Mouse (Mus musculus): ENCODE data around the gene Gm9040. TPM values are rescaled to one million over a fixed set of nuclear protein-coding genes. Genes with fewer than 3 reads are reported as not detected.
"Not testable (repeated sequence)": the region's sequence is repeated elsewhere in the genome, so short reads cannot be mapped to it uniquely, and the experiment has no call there.

The Gm9040 gene
- not detected for total RNA-seq (2021)
- long read RNA-seq, experiment 1 = 0 reads
- long read RNA-seq, experiment 2 = 0 reads

DNA sequence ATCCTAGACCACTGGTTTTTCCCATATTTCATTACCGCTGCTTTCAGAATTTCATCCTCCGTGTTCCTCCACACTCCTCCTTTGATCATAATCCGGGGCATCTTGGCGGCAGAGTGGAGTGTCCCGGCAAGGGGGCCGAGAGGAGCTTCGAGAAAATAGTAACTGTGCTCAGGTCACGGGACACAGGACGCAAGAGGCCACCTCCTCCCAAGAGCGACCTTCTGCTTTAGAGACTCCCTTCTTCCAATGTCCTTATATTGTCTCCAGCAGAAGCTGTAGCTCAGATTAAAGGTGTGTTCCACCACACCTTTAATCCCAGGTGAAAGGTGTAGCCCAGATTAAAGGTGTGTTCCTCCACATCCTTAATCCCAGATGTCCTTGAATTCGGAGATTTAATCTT, at the start of gene Gm9040:
TSS of gene Gm9040 (minus strand) at position 101 of the 400 bp plus-strand sequence.
- intact Hi-C loops (cut with DNase I); DNase-seq: not testable (repeated sequence)

DNA sequence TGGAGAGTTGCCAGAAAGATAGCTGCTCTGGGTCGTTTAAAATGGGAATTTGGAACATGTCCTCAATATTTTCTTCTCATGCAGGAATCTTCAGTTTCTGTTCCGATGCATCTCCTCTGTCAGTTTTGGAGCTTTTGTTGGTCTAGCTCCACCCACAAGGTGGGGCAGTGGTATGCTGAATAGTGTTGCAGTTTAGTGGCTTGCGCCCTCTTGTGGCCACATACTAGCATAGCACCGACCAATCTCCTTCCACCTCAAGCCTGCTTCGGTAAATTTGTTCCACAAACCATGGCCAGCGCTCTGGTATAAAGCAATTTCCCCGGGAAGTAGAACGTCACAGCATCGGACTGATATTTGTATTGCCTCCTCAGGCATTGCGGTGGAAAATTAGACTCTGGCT, 43.7 kb upstream of the Gm9040 start:
- intact Hi-C loops (cut with DNase I) = no loop called here
- peak; percentile 60 to 63 for DNase-seq

DNA sequence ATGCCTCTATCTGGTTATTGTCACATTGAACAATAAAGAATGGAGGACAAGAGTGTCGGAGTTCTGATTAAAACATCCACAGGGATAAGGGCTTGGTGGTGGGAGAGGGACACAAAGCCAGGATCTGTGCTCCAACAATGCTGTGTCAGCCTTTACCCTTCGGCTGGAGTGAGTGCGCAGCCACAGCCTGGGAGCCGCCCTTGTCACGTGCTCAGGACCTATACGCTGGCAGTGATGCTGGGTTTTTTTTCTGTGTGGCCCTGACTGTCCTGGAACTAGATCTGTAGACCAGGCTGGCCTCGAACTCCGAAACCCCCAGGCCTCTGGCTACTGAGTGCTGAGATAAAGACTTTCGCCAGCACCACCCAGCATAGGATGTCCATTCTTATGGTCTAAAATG, 42.7 kb upstream of the Gm9040 start:
- DNase-seq = no peak
- intact Hi-C loops (cut with DNase I) = no loop called here

DNA sequence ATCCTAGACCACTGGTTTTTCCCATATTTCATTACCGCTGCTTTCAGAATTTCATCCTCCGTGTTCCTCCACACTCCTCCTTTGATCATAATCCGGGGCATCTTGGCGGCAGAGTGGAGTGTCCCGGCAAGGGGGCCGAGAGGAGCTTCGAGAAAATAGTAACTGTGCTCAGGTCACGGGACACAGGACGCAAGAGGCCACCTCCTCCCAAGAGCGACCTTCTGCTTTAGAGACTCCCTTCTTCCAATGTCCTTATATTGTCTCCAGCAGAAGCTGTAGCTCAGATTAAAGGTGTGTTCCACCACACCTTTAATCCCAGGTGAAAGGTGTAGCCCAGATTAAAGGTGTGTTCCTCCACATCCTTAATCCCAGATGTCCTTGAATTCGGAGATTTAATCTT, 27.2 kb upstream of the Gm9040 start, which contains the start of gene Gm9049:
TSS of gene Gm9049 (minus strand) at position 101 of the 400 bp plus-strand sequence.
- intact Hi-C loops (cut with DNase I); DNase-seq: not testable (repeated sequence)

DNA sequence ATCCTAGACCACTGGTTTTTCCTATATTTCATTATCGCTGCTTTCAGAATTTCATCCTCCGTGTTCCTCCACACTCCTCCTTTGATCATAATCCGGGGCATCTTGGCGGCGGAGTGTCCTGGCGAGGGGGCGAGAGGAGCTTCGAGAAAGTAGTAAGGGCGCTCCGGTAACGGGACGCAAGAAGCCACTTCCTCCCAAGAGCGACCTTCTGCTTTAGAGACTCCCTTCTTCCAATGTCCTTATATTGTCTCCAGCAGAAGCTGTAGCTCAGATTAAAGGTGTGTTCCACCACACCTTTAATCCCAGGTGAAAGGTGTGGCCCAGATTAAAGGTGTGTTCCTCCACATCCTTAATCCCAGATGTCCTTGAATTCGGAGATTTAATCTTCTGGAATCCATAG, 21.8 kb upstream of the Gm9040 start, which contains the start of gene Gm9048:
TSS of gene Gm9048 (minus strand) at position 101 of the 400 bp plus-strand sequence.
- DNase-seq; intact Hi-C loops (cut with DNase I): not testable (repeated sequence)

DNA sequence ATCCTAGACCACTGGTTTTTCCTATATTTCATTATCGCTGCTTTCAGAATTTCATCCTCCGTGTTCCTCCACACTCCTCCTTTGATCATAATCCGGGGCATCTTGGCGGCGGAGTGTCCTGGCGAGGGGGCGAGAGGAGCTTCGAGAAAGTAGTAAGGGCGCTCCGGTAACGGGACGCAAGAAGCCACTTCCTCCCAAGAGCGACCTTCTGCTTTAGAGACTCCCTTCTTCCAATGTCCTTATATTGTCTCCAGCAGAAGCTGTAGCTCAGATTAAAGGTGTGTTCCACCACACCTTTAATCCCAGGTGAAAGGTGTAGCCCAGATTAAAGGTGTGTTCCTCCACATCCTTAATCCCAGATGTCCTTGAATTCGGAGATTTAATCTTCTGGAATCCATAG, 16.4 kb upstream of the Gm9040 start, which contains the start of gene Gm9046:
TSS of gene Gm9046 (minus strand) at position 101 of the 400 bp plus-strand sequence.
- DNase-seq; intact Hi-C loops (cut with DNase I): not testable (repeated sequence)

DNA sequence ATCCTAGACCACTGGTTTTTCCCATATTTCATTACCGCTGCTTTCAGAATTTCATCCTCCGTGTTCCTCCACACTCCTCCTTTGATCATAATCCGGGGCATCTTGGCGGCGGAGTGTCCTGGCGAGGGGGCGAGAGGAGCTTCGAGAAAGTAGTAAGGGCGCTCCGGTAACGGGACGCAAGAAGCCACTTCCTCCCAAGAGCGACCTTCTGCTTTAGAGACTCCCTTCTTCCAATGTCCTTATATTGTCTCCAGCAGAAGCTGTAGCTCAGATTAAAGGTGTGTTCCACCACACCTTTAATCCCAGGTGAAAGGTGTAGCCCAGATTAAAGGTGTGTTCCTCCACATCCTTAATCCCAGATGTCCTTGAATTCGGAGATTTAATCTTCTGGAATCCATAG, 11.0 kb upstream of the Gm9040 start, which contains the start of gene Gm9045:
TSS of gene Gm9045 (minus strand) at position 101 of the 400 bp plus-strand sequence.
- DNase-seq; intact Hi-C loops (cut with DNase I): not testable (repeated sequence)

DNA sequence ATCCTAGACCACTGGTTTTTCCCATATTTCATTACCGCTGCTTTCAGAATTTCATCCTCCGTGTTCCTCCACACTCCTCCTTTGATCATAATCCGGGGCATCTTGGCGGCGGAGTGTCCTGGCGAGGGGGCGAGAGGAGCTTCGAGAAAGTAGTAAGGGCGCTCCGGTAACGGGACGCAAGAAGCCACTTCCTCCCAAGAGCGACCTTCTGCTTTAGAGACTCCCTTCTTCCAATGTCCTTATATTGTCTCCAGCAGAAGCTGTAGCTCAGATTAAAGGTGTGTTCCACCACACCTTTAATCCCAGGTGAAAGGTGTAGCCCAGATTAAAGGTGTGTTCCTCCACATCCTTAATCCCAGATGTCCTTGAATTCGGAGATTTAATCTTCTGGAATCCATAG, 5.5 kb upstream of the Gm9040 start, which contains the start of gene Gm9044:
TSS of gene Gm9044 (minus strand) at position 101 of the 400 bp plus-strand sequence.
- DNase-seq; intact Hi-C loops (cut with DNase I): not testable (repeated sequence)

DNA sequence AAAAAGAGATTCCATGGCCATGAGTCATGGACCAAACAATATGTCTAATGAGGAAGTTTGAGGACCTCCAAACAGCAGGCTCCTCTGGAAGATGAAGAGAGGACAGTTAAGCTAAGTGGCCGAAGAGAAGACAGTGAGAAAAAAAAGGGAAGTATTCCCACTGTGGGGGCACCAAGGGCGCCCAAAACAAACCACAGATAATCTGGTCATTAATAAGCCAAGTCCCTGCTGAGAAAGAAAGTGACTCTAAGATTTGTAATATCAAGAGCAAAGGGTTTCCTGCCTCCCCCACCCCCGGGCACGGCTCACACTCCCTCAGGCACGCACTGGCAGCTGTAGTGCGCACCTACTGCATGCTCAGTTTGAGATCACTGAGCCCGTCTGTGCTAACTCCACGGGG, 7.7 kb downstream of the Gm9040 start:
- intact Hi-C loops (cut with DNase I) = no loop called here
- no peak for DNase-seq

DNA sequence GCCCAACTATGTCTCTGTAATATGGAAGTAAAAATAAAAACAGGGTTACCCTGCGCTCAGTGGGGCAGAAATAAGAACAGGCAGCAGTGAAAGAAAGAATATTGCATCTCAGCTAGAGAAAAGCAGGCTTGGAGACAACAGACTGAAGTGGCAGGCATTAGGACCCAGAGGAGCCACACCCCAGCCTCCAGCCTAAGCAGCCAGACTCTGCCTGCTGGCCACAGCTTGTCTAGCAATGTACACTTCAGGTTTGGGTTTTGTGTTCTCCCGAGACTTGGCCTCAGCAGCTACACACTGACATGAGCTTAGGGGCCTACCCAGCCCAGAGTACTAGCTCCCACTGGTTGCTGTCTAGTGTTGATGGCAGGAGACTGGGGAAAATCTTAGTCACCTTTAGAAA, 24.6 kb downstream of the Gm9040 start:
- intact Hi-C loops (cut with DNase I); DNase-seq: not testable (repeated sequence)

DNA sequence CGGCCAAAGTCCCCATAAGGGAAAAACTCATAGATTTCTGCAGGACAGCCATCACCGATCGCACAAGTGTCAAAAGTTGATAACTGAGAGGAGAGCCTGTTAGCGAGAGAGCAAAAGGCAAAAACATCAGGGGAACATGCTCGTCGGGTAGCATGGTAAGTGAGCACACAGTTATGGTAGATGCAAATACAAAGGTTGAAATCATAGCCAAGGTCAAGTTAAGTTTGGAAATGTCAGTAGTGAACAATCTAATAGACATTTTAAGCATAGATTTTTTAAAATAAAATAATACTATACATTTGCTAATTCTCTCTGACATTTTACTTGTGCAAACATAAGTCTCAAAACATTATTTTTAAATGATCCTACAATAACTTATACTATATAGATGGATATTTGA, 31.8 kb downstream of the Gm9040 start, which contains the start of gene Iltifb:
TSS of gene Iltifb (minus strand) at position 101 of the 400 bp plus-strand sequence.
- no peak for DNase-seq
- intact Hi-C loops (cut with DNase I) = no loop called here

DNA sequence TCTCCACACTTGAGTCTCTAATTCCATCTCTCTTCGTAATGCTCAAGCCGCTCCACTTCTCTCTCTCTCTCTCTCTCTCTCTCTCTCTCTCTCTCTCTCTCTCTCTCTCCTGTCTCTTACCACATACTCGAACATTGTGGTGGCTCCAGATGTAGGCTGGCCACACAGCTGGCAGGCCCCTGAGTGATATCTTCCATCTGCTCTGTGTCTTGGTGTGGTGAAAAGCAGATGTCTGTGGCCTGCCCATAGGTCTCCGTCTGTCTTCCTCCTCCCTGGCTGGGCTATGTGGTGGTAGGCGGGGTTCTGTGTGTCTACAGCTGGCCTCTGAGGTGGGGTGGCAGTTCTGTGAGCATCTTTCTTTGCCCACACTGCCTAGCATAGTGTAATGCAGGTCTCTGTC, 43.8 kb downstream of the Gm9040 start:
- DNase-seq; intact Hi-C loops (cut with DNase I): not testable (repeated sequence)

DNA sequence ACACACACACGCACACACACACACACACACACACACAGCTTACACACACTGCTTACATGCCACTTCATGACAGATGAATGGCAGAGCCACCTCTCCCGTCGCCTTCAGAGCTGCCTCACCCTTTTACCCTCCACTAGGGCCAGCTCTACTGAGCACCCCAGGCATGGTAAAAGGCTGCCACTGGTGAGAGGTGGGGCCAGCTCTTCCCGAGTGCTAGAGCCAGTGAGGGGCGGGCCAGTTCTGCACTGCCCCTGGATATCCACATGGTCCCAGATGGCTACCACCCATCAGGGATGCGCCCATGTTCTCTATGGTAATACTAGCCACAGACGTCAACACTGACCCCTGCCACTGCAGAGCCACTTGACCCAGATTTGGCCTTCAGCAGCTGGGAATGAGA, 44.2 kb downstream of the Gm9040 start:
- intact Hi-C loops (cut with DNase I); DNase-seq: not testable (repeated sequence)

DNA sequence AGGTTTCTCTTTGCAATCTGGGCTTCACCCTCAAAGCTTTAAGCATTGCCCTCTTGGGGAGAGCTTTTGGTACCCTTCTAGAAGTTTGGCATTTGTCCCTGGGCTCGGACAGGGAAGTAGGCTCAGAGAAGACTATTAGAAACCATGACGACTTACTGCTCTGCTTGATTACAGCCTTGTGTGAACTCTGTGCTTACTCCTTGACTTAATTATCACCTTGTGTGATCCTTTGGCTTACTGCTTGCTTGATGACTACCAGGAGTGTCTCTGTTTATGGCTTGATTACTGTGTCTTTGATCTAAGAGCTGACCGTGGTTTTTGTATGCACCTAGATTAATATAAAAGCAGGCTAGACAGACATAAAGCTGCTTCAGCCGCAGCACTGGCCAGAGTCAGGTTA, 48.7 kb downstream of the Gm9040 start:
- intact Hi-C loops (cut with DNase I); DNase-seq: not testable (repeated sequence)

Other genes with a start within 250 kb of the Gm9040 start
- gene Mdm1, start 185.2 kb downstream of the Gm9040 start, total RNA-seq (2021) = 1 to 10 TPM; 1.9 to 3.0 TPM
- gene Il22, start 122.0 kb downstream of the Gm9040 start, total RNA-seq (2021) = not detected
- gene Gm32717, start 86.2 kb downstream of the Gm9040 start, total RNA-seq (2021) = under 1 TPM; 0.47 to 0.48 TPM
- under 1 TPM; 0.47 to 0.48 TPM for gene Gm32802, start 68.3 kb downstream of the Gm9040 start, total RNA-seq (2021)
- gene Iltifb, start 31.9 kb downstream of the Gm9040 start, total RNA-seq (2021) = not detected
- gene Gm9044, start 5.4 kb upstream of the Gm9040 start, total RNA-seq (2021) = not detected
- not detected for gene Gm9045, start 10.9 kb upstream of the Gm9040 start, total RNA-seq (2021)
- not detected for gene Gm9046, start 16.3 kb upstream of the Gm9040 start, total RNA-seq (2021)
- not detected for gene Gm9048, start 21.7 kb upstream of the Gm9040 start, total RNA-seq (2021)
- not detected for gene Gm9049, start 27.1 kb upstream of the Gm9040 start, total RNA-seq (2021)
- not detected for gene Ifng, start 114.1 kb upstream of the Gm9040 start, total RNA-seq (2021)